Mouse (Mus musculus): Measurements from ENCODE around the gene Sik3.

DNA sequence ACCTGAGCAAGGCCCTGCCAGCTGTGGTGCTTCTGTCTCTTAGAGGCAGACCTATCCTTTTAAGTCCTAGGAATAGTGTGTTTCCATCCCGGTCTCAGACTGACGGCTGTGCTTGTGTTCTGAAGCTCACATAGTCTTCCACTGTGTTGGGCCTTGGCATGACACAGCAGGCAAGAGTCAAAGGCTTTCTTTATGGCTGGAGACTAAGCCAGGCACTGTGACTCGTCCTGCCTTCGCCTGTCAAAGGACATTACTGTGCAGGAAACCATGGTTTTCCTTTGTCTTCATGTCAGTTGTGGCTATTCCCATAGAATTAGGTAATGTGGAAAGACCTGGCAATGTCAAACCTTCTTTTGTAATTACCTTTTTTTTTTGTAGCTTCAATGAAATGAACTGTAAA, 144.1 kb downstream of the Sik3 start:
- TF ChIP-seq CTCF (IDR thresholded peaks at IDR 0.05; ENCODE audit: control insufficient read depth, insufficient read depth, insufficient replicate concordance, low read depth, low read length) (no peak), POLR2A (IDR thresholded peaks at IDR 0.05; ENCODE audit: control insufficient read depth, low read depth, low read length) (no peak)
